Mouse (Mus musculus) kidney, adult 2 months (tissue): ENCODE data around the gene Camk2d.

Experiments used
- CTCF ChIP-seq: fragments of 200-500 bp; conservative IDR thresholded peaks from 2 replicates; pipeline ENCODE4 v1.5.1; 2011; ENCODE audit warnings: low read depth, mild to moderate bottlenecking, control low read depth, low read length, moderate library complexity, mixed read lengths; ENCODE audit not compliant: insufficient read depth, insufficient read length
- POLR2A ChIP-seq: fragments of 200-500 bp; IDR thresholded peaks from one replicate; pipeline ENCODE4 v1.6.1; 2011; ENCODE audit warnings: low read depth, low read length, control low read depth

GRCm38 (mm10) chr3:126615306-126615705, 19.2 kb downstream of the Camk2d start:
- TF ChIP-seq CTCF (no peak), POLR2A (no peak)
